Mouse (Mus musculus): ENCODE results near the gene Ankrd50.

The Ankrd50 gene

GRCm38 (mm10) chr3:38466139-38466538 lies 18.5 kb downstream of the Ankrd50 start:
- no peak for DNase-seq (ENCODE audit: low spot score)

DNA sequence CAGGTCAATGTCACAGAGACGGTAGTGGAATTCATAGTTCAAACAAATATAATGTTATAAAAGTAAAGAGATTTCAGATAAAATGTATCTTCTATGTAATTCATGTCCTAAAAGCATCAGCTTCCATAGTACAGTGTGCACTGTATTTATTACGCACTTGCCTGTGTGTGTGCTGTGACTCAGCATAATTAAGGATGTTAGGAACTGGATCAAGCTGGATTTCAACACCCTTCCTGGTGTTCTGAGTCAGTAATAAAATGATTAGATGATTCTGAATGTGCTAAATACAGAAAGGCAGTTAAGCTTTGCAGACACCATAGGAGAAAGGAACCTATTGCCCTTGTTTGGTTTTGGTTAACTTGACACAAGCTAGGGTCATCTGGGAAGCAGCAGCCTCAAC lies 21.5 kb downstream of the Ankrd50 start:
- no peak for DNase-seq (ENCODE audit: low spot score)

DNA sequence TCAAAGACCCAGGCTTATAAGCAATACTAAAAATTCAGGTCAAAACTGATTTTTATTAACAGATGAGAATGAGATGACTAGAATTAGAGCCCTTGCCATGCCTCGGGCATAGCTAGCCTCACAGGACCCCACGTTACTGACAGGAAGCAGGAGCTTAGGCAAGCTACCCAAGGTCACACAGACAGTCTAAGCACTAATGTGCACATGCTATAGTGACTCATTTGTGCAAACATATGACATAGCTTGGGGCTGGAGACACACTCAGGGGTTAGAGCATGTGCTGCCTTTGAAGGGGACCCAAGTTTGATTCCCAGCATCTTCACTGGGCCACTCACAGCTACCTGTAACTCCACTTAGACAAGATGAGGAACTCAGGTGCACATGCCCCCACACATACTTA lies 22.9 kb downstream of the Ankrd50 start:
- no peak for DNase-seq (ENCODE audit: low spot score)

GRCm38 (mm10) chr3:38460250-38460624 lies 24.4 kb downstream of the Ankrd50 start:
- DNase-seq (ENCODE audit: low spot score) = no peak

GRCm38 (mm10) chr3:38459507-38460249 lies 25.0 kb downstream of the Ankrd50 start:
- DNase-seq (ENCODE audit: low spot score) = no peak

- no peak for DNase-seq (ENCODE audit: low spot score)
Observed at GRCm38 (mm10) chr3:38457041-38457440, 27.6 kb downstream of the Ankrd50 start.

DNA sequence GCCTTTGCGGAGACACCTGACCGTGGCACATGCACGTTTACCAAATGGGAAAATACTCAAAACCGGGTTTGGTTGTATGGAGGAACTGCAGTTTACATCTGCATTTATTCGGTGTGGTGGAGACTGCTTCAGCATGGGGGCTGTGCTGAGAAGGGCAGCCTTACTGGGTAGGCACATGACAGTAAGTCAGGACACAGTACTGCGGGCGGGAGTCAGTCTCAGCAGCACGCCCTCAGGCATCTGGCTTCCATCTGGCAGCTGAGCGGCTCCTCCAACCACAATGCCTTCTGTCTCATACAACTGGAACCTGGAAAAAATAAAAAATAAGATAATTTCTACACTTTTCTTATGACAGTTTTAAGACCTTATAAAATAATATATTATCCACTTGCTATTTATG lies 32.4 kb downstream of the Ankrd50 start:
- peak; percentile 57 for DNase-seq (ENCODE audit: low spot score)

DNA sequence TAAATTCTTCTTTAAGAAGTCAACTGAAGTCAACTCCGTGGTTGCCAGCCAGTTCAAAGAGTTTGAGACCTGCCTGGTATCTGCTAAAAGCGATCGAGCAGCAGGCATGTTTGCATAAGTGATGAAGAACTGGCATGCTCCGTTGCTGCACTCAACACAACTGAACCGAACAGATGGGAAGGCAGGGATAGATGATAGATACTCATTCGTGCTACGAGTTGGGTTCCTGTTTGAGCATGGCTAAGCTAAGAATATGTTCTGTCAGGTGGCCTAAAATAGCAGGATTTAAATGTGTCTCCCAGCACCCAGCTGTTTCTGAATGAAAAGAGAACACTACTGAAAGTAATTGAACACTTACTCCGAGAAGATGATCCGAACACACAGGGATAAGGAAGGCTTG lies 38.1 kb downstream of the Ankrd50 start:
- no peak for DNase-seq (ENCODE audit: low spot score)

- no peak for DNase-seq (ENCODE audit: low spot score)
Observed at GRCm38 (mm10) chr3:38443875-38444274, 40.8 kb downstream of the Ankrd50 start.

DNA sequence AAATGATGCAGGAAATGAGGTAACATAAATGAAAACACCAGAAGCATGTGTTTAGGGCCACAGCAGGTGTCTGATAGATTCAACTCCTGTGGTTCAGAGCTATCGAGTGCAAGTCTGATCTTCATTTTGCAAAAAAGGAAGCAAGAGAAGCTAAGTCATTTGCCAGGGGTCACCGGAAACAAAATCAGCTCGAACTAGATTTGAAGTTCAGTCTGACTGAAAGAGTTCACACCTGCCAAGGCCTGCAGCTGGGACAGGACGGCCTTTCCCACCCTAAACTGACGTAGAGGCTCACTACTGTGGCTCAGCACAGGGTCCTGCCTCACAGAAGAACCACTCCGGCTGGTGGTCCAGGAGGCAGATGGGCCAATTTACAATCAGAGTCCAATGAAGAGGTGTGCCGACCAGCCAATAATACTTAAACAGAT lies 44.1 kb downstream of the Ankrd50 start:
- DNase-seq (ENCODE audit: low spot score) = no peak

- DNase-seq (ENCODE audit: low spot score) = no peak
Observed at GRCm38 (mm10) chr3:38436596-38436995, 48.0 kb downstream of the Ankrd50 start.

DNA sequence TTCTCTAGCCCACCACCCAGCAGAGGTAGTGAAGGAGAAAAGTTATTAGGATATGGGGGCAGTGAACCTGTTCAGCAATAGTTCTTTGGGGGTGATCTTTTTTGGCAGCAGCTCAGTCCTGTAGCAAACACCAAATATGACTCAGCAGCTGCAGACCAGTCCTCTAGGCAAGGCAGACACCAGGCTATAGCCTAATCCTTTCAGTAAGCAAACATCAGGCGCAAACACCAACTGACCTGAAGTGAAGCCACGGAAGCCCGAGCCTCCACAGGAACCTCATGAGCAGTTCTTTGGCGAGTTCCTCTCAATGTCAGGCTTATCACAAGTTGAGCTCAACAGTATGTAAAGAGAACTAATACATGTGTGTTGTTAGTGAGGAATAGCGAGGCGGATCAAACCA lies 48.8 kb downstream of the Ankrd50 start:
- no peak for DNase-seq (ENCODE audit: low spot score)

GRCm38 (mm10) chr3:38434486-38434885 lies 50.2 kb downstream of the Ankrd50 start:
- DNase-seq (ENCODE audit: low spot score) = no peak

GRCm38 (mm10) chr3:38433495-38434464 lies 50.9 kb downstream of the Ankrd50 start:
- no peak for DNase-seq (ENCODE audit: low spot score)

GRCm38 (mm10) chr3:38431461-38431860 lies 53.2 kb downstream of the Ankrd50 start:
- no peak for DNase-seq (ENCODE audit: low spot score)

DNA sequence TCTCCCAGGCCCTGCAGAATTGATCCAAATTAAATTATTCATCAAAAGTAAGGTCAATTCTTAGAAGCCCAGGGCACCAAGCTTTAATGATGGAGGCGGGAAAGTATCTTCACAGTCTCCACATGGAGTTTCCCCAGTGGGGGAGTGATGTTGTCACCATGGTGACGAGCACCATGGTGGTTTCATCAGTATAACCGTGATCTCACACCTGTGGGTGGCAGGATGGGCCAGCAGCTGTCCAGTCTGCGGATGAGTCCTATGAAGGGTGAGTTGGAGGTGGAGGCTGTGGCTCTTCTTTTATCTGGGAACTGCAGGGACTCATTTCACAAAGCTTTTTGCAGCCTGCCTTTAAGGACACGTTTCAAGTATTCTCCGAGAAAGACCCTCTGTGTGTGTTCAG lies 53.6 kb downstream of the Ankrd50 start:
- no peak for DNase-seq (ENCODE audit: low spot score)

DNA sequence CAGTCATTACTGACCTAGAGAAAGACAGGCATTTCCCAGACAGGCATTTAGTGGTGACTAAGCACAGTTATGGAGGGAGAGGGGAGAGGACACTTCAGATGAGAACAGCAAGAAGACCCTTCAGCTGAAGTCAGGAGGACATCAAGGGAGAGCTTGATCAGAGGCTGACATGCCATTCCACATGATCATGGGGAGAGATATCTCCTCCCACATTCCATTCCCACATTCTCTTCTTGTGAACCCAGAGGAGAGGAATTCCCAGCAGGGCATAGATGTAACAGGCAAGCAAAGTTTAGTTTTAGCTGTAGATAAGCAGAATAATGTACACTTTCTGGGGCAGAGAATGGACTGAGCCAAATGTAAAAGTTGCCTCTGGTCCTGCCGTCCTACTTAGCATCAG lies 57.4 kb downstream of the Ankrd50 start:
- DNase-seq (ENCODE audit: low spot score) = no peak

DNA sequence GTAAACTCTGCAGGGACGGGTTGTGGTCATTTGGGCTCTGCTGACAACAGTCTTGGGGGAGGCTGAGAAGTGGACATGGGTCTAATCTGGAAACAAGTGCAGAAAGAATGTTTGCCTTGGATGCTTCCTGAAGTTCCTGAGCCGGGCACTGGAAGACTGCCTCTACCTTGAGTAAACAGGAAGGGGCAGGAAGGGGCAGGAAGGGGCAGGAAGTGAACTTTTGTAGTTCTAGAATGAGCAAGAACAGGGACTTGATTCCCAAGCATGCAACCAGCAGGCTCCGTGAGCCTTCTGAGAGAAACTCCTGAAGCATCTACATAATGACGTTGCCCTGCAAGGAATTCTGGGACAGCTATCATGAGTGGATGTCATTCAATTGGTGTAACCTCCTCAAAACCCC lies 60.7 kb downstream of the Ankrd50 start:
- no peak for DNase-seq (ENCODE audit: low spot score)

- DNase-seq (ENCODE audit: low spot score) = no peak
Observed at GRCm38 (mm10) chr3:38419896-38420295, 64.7 kb downstream of the Ankrd50 start.

DNA sequence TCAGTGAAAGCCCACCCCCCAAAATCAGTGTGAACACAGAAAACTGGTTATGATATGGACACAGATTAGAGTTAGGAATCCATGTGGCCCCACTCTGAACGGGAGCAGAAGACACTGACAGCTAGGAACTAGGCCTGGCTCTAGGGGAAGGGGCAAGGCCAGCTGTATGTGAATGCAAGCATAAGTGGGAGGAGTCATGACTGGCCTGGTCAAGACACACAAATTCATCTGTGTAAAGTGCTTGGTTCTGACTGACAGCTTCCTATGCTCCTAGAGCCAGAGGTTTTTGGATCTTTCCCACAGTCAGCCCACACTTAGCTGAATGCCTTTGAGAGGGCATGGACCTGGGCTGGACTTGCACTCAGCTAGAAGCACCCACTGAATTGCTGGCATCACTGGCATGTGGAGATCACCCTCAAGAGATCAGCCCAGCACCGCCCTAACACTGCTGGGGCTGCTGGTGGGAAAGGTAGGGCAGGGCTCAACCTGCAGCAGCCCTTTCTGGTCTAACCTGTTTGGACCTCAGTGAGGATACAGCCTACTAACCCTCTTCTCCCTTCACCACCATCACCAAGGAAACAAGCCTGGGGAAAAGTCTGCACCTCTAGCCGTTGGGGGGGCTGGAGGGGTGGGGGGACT lies 69.2 kb downstream of the Ankrd50 start:
- DNase-seq (ENCODE audit: low spot score) = no peak

Measured in embryo, embryonic 10 days (tissue).